Mouse (Mus musculus) heart, postnatal 25 days (tissue): ENCODE measurements around the gene Bco2. TPM values are rescaled to one million over a fixed set of nuclear protein-coding genes. Genes with fewer than 3 reads are reported as not detected.

ENCODE experiments used
- DNase-seq: peaks from one replicate; pipeline ENCODE4 v3.0.0; 2022; ENCODE audit warnings: low spot score
- intact Hi-C: fragments of 180-260 bp; cut with DNase I; formaldehyde crosslinking; loops from one replicate; pipeline ENCODE4 v1.15.1; 2025
- total RNA-seq, 2 experiments: library from RNA; stranded (reverse); gene quantifications; 2 replicates each; pipeline ENCODE4 v1.2.3; 2021

The Bco2 gene
- total RNA-seq, 2 experiments from 2014 or later: 0.31 to 0.36 TPM

DNA sequence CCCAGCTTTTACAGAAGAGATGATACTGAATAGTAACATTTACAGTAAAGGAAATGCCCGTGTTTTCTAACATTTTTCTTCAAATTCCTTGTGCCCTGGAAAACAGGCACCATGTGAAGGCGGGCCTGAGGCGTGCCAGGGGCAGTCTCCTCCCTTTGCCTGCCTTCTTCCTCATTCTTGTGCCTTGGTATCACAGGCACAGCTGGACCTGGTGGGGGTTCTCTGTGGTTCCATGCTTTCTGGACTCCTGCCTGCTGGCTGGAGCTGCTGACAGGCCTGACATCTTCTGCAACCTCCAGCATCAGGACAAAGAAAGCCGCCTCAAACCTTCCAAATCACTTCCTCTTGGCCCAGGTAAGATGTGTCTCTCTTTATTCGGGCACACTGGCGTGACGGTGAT, 10.2 kb upstream of the Bco2 start:
- intact Hi-C loops: no loop called here
- peak; percentile 4 for DNase-seq

DNA sequence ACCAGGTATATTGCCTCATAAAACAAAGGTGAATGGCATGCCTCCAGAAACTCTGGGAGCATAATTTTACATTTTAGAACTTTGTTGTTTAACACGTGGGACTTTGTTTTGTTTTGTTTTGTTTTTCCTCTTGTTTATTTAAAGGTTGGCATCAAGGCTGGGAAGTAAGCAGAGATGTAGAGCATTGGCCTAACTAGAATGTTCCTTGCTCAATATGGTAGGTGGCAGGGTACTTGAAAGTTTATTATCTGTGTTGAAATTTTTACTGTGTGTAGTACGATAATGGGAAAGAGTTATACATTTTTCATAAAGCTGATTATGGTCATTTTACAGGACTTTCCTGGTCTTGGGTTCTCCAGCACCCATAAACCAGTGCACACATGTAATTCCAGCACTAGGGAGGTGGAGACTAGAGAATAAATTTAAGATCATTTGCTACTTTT, 7.0 kb upstream of the Bco2 start:
- intact Hi-C loops: no loop called here
- no peak for DNase-seq

DNA sequence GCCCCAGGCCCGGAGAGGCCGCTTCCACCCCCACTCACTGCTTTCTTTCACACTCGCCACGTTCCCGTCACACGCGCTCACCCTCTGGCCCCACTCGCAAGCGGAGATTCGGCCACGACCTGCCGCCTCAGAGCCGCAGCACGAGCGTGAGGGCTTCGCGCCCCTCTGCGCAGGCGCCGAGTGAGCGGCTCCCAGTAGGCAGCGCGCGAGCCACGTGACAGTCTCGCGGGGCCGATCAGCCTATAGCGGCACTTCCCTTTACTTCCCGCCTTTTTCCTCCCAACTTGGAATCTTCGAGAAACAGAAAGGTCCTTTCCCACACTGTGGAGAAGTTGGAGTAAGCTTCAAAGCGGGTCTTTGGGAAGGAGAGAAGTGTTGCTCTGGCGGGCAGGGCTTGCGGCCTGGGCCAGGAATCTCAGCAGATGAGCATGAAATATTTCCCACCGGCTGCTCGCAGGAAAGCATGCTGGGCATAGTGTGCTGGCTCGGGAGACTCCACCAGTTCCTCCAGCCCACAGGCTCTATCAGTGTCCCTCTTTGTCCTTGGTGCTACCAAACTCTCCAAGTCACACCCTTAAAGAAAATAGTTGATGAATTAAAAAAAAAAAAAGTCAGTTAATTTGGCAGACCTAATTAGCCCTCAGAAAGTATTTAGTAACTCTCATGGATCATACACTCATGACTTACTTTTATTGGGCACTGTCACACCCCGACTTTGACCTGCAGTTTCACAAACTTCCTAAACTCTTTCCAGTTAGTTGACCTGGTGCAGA, 6.3 kb upstream of the Bco2 start, which contains the start of gene Tex12:
Tex12 (minus strand) TSS at position 181 of the 773 bp plus-strand sequence.
- DNase-seq: no peak
- intact Hi-C loops: no loop called here

GRCm38 (mm10) chr9:50554241-50555093, 514 bp downstream of the Bco2 start, which contains the start of gene Il18:
TSS of gene Il18 (plus strand) at chr9:50554827.
- DNase-seq: peak; percentile 8
- intact Hi-C loops: no loop called here

- intact Hi-C loops: no loop called here
- DNase-seq: no peak
These were observed 1.4 kb downstream of the Bco2 start for GRCm38 (mm10) chr9:50553547-50553946.

GRCm38 (mm10) chr9:50552206-50552605, 2.8 kb downstream of the Bco2 start:
- DNase-seq: no peak
- intact Hi-C loops: no loop called here

- intact Hi-C loops: no loop called here
- DNase-seq: no peak
These were observed 6.0 kb downstream of the Bco2 start for GRCm38 (mm10) chr9:50548936-50549335.

DNA sequence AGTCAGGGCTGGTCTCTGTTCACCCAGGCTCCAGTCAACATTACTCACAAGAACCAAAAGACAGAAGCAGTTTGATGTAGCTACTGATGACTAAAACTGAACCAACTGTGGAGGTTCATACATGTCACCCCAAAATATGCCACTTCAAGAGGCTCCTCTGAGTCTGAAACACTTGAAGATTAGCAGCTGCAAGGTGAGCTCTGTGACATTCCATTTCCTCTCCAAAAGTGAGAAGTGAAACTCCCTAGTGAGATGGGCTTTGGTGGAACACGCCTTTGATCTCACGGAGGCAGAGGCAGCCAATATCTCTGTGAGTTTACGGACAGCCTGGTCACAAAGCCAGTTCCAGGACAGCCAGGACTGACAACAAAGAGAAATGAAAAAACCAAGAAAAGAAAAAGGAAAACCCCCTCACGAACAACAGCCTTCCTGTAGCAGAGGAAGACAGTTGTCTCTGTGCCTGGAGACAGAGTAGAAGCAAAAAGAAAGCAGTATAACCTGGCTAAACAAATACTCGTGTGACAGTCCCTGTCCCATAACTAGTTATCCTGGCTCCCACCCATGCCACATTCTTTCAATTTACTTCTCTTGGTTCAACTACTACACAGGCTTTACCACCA, 7.0 kb downstream of the Bco2 start:
- no peak for DNase-seq
- intact Hi-C loops: no loop called here

DNA sequence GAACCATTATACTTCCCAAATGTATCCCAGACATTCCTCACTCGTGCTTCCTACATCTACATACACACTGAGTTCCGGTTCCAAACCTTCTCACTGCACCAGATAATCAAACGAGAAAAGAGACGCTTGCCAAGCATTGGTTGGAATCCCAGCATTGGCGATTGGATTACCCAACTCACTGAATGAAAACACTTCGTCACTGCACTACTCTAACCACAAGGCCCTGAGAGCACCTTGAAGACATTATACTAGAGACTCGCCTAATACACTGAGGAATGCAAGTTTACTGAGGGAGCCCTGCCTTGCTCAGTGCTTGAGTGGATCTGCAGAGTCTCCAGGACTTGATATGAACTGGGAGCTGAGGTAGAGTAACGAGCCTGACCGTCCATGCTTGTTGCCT, 12.6 kb downstream of the Bco2 start:
- no peak for DNase-seq
- intact Hi-C loops: no loop called here

GRCm38 (mm10) chr9:50540170-50540569, 14.8 kb downstream of the Bco2 start:
- DNase-seq: no peak
- intact Hi-C loops: no loop called here

DNA sequence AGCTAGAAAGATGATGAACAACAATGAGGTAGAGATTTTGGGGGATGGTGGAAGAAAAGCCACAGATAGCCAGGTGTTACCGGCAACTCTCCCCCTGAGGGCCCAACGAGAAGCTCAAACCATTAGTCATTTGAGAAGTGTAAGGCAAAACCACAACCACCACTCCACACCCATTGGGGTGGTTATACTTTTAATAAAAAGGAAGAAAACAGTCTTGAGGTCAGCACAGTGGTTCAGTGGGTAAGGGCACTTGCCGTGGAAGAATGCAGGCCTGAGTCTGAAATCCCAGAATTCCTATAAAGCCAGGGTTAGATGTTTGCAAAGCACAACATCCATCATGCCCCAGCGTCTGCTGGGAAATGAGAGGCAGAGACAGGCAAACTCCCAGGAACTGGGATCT, 17.7 kb downstream of the Bco2 start:
- intact Hi-C loops: loop anchor here (10.0 kb wide), 1 partner anchor 202 kb away; no protein-coding TSS in a partner anchor
- DNase-seq: no peak

- no peak for DNase-seq
- intact Hi-C loops: loop anchor here (10.0 kb wide), 1 partner anchor 202 kb away; no protein-coding TSS in a partner anchor
These were observed 18.3 kb downstream of the Bco2 start for GRCm38 (mm10) chr9:50536603-50537135.

DNA sequence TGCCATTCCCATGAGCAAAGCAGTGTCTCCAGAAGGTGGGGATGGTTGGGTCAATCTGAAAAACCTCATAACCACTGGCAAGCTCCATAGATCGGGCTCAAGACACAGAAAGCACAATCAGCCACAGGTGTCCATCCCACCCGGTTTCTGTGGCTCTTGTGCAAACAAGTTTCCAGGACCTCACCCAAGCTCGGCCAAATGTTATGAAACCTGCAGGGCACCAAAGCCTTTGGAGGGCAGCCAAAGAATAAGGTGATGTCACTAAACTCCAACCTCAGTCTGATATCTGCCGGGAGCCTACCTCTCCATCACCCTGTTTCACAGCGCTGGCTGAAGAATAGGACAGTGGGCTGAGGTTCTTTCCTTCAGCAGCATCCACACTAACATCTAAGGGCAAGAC, 19.1 kb downstream of the Bco2 start:
- intact Hi-C loops: loop anchor here (10.0 kb wide), 1 partner anchor 201 kb away; no protein-coding TSS in a partner anchor
- DNase-seq: no peak

DNA sequence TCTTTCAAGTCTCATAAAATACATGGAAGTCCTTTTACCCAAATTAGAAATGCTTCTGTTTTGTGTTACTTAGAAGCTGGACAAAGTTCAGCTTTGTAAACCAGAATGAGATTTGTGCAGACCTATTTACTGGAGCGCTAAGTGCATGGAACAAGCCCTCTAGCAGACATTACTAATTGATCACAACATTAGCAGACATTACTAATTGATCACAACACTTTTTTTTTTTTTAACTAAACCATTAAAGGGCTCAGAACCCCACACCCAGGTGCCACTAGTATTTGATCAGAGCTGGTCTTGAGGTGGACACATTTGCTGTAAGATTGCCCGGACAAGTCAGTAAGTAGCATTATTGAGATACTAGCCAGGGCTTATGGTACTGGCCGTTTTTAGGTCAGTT, 21.2 kb downstream of the Bco2 start:
- intact Hi-C loops: loop anchor here (10.0 kb wide), 1 partner anchor 199 kb away; no protein-coding TSS in a partner anchor
- DNase-seq: no peak

GRCm38 (mm10) chr9:50533328-50533727, 21.7 kb downstream of the Bco2 start:
- intact Hi-C loops: loop anchor here (10.0 kb wide), 1 partner anchor 199 kb away; no protein-coding TSS in a partner anchor
- no peak for DNase-seq

DNA sequence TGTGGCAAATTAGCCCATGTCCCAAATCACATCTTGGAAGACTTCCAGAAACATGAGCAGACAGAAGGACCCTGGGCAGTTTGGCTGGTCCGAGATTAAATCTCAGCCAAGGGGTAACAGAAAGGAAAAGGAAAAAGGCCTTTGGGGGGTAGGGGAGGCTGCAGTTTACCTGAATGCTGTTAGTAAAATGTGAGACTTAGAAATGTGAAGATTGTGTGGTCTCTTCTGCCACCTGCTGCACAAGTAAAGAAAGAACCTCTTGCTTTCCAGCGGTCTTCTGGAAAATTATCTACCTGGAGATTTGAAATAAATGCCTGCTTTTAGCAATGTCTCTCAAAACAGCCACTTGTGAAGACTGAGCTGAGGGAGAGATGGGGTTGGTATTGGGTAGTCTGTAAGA, 24.1 kb downstream of the Bco2 start:
- intact Hi-C loops: loop anchor here (10.0 kb wide), 1 partner anchor 196 kb away; no protein-coding TSS in a partner anchor
- DNase-seq: no peak

GRCm38 (mm10) chr9:50528293-50528892, 26.6 kb downstream of the Bco2 start, which contains the start of gene Pts:
TSS of gene Pts (minus strand) at chr9:50528724.
- intact Hi-C loops: loop anchor here (1.0 to 5.0 kb wide), 4 partner anchors 65 to 1031 kb away; no protein-coding TSS in a partner anchor
- peak; percentile 93 for DNase-seq

GRCm38 (mm10) chr9:50527860-50528259, 27.1 kb downstream of the Bco2 start:
- intact Hi-C loops: loop anchor here (1.0 to 5.0 kb wide), 4 partner anchors 65 to 1031 kb away; no protein-coding TSS in a partner anchor
- no peak for DNase-seq

DNA sequence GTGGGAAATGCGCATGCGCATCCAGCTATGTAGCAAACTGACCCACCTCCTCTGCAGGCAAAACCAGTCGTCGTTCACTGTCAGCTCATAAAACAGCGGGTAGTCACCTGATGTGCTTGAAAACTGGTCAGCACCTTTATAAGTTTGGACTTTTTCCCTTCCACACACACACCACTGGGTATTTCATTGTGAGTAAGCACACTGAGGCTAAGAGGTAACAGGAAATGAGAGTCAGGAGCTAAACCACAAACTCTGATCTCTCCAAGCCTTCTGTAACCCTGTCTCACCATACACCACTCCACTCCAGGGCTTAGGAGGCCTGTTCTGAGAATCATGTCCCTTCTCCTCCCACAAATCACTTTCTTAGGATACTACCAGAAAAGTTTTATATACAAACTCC, 29.4 kb downstream of the Bco2 start:
- intact Hi-C loops: loop anchor here (5.0 kb wide), 2 partner anchors 72 to 1028 kb away; no protein-coding TSS in a partner anchor
- DNase-seq: no peak
